Mouse (Mus musculus): ENCODE results near the gene Slc15a3. TPM values are rescaled to one million over a fixed set of nuclear protein-coding genes. Genes with fewer than 3 reads are reported as not detected.

Gene Slc15a3
- total and polyA plus RNA-seq, 3 experiments = not detected

DNA sequence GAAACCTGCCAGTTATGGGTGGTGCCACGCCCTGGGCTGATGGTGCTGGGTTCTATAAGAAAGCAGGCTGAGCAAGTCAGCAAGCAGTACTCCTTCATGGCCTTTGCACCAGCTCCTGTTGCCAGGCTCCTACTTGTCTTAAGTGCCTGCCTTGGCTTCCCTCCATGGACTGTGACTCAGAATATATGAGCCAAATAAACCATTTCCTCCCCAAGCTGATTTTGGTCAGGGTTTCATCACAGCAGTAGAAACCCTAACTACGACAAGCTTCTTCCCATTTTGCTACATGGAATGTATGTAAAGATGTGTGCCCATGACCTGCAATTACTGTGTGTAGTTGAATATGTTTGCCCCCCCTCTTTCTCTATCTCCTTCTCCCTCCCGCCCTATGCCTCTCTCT, 5.9 kb upstream of the Slc15a3 start:
- Histone ChIP-seq H3K79me2 (ENCODE audit: control insufficient read depth, insufficient read depth, low read length, poor library complexity) (no peaks in the 10 kb centered on the region), H3K27me3 (ENCODE audit: control insufficient read depth in 1 of 2, insufficient read depth in 2 of 2, low read length in 2 of 2) (peaks cover 0 to 2% of the 10 kb centered on the region in 2 experiments; a peak in 2 of 4 replicates), H3K9me3 (replicated peaks; ENCODE audit: insufficient read depth, low read length) (no peaks in the 10 kb centered on the region), H3K36me3 (ENCODE audit: control insufficient read depth in 1 of 2, insufficient read depth in 2 of 2, low read length in 2 of 2) (peaks cover 0 to 4% of the 10 kb centered on the region in 2 experiments; a peak in 1 of 4 replicates), H3K4me3 (ENCODE audit: control insufficient read depth in 1 of 2, insufficient read depth in 1 of 2, low read depth in 2 of 2, low read length in 2 of 2) (no peak overlapping the region), H3K9ac (ENCODE audit: control insufficient read depth, low read depth, low read length, poor library complexity, severe bottlenecking) (no peak overlapping the region), H3K4me1 (ENCODE audit: control insufficient read depth in 1 of 2, insufficient read depth in 2 of 2, low read length in 2 of 2) (peaks cover 0 to 9% of the 10 kb centered on the region in 2 experiments; a peak in 2 of 4 replicates), H3K27ac (ENCODE audit: control insufficient read depth, low read depth, low read length) (no peak overlapping the region)
- peak; percentile 55 for DNase-seq (ENCODE audit: low read depth, low spot score)
- no peak for TF ChIP-seq CHD2 (IDR thresholded peaks at IDR 0.05; ENCODE audit: low read length)
- no peak for TF ChIP-seq JUND (IDR thresholded peaks at IDR 0.05; ENCODE audit: low read depth, low read length)
- TF ChIP-seq ZKSCAN1 (IDR thresholded peaks at IDR 0.05; ENCODE audit: low read depth, low read length) = no peak
- no peak for TF ChIP-seq GATA1 (IDR thresholded peaks at IDR 0.05; ENCODE audit: low read depth, low read length)
- no peak for TF ChIP-seq CTCF (IDR thresholded peaks at IDR 0.05 in 2 of 3, conservative IDR thresholded peaks at IDR 0.05 in 1 of 3; ENCODE audit: control insufficient read depth in 1 of 3, insufficient read depth in 1 of 3, low read depth in 2 of 3, low read length in 3 of 3, poor library complexity in 1 of 3, severe bottlenecking in 1 of 3)
- TF ChIP-seq MXI1 (IDR thresholded peaks at IDR 0.05; ENCODE audit: low read depth, low read length) = no peak
- TF ChIP-seq TCF12 (IDR thresholded peaks at IDR 0.05; ENCODE audit: low read depth, low read length) = no peak
- no peak for TF ChIP-seq USF2 (IDR thresholded peaks at IDR 0.05; ENCODE audit: borderline replicate concordance in 1 of 2, insufficient read depth in 1 of 2, low read depth in 1 of 2, low read length in 2 of 2)
- no peak for TF ChIP-seq EP300 (IDR thresholded peaks at IDR 0.05; ENCODE audit: low read depth in 1 of 2, low read length in 2 of 2)
- TF ChIP-seq NELFE (IDR thresholded peaks at IDR 0.05; ENCODE audit: low read depth, low read length) = no peak

DNA sequence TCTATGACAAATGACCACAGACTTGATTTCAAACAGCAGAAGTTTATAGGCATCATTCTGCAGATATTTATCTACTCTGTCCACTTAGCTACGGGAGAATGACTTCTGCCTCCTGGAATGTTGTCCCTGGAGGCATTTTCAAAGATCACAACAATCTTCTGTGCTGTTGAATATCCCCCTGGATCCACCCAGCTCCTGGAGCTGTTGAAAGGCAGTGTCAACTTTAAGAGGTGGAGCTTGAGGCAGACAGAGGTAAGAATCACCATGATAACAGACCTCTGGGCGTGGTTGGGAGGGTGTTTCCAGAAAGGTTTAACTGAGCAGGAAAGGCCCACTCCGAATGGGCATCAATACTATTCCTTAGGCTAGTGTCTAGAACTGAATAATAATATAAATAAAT, 3.9 kb upstream of the Slc15a3 start:
- no peak overlapping the region for H3K9ac ChIP-seq (ENCODE audit: control insufficient read depth, low read depth, low read length, poor library complexity, severe bottlenecking)
- H3K27me3 ChIP-seq (ENCODE audit: control insufficient read depth in 1 of 2, insufficient read depth in 2 of 2, low read length in 2 of 2) = no peaks in the 10 kb centered on the region; a peak in 1 of 4 replicates
- TF ChIP-seq NRF1 (IDR thresholded peaks at IDR 0.05; ENCODE audit: insufficient read depth, low read depth, low read length, poor library complexity, severe bottlenecking) = no peak
- TF ChIP-seq GABPA (IDR thresholded peaks at IDR 0.05; ENCODE audit: low read depth, low read length) = no peak
- no peak for TF ChIP-seq ZKSCAN1 (IDR thresholded peaks at IDR 0.05; ENCODE audit: low read depth, low read length)
- no peak for TF ChIP-seq POLR2AphosphoS5 (IDR thresholded peaks at IDR 0.05; ENCODE audit: borderline replicate concordance, low read depth, low read length)
- TF ChIP-seq RAD21 (IDR thresholded peaks at IDR 0.05; ENCODE audit: low read depth, low read length) = no peak
- no peak for TF ChIP-seq HCFC1 (IDR thresholded peaks at IDR 0.05; ENCODE audit: low read depth, low read length)
- TF ChIP-seq MAX (IDR thresholded peaks at IDR 0.05; ENCODE audit: low read length) = no peak
- no peak for TF ChIP-seq JUND (IDR thresholded peaks at IDR 0.05; ENCODE audit: low read depth, low read length)
- TF ChIP-seq ETS1 (IDR thresholded peaks at IDR 0.05; ENCODE audit: low read depth, low read length) = no peak
- no peak for TF ChIP-seq ZC3H11A (IDR thresholded peaks at IDR 0.05; ENCODE audit: low read depth, low read length)
- TF ChIP-seq MAFK (IDR thresholded peaks at IDR 0.05; ENCODE audit: borderline replicate concordance, low read depth, low read length) = no peak
- TF ChIP-seq ZNF384 (IDR thresholded peaks at IDR 0.05; ENCODE audit: low read depth, low read length) = no peak
- no peak for TF ChIP-seq MYB (IDR thresholded peaks at IDR 0.05; ENCODE audit: low read depth, low read length)
- no peak for TF ChIP-seq GATA1 (IDR thresholded peaks at IDR 0.05; ENCODE audit: low read depth, low read length)
- TF ChIP-seq MXI1 (IDR thresholded peaks at IDR 0.05; ENCODE audit: low read depth, low read length) = no peak
- no peak for TF ChIP-seq TBP (IDR thresholded peaks at IDR 0.05; ENCODE audit: low read depth, low read length)
- no peak for TF ChIP-seq MAZ (IDR thresholded peaks at IDR 0.05; ENCODE audit: low read depth, low read length)
- TF ChIP-seq NELFE (IDR thresholded peaks at IDR 0.05; ENCODE audit: low read depth, low read length) = no peak
- no peak for TF ChIP-seq ELF1 (IDR thresholded peaks at IDR 0.05; ENCODE audit: low read depth, low read length)
- TF ChIP-seq SIN3A (IDR thresholded peaks at IDR 0.05; ENCODE audit: low read length) = no peak

More for the DNA sequence above, 3.9 kb upstream of the Slc15a3 start:
- Histone ChIP-seq H3K27ac (ENCODE audit: control insufficient read depth, low read depth, low read length) (no peak overlapping the region), H3K4me1 (ENCODE audit: control insufficient read depth in 1 of 2, insufficient read depth in 2 of 2, low read length in 2 of 2) (peaks cover 0 to 9% of the 10 kb centered on the region in 2 experiments; a peak in 2 of 4 replicates), H3K4me3 (ENCODE audit: control insufficient read depth in 1 of 2, insufficient read depth in 1 of 2, low read depth in 2 of 2, low read length in 2 of 2) (no peak overlapping the region), H3K9me3 (replicated peaks; ENCODE audit: insufficient read depth, low read length) (no peaks in the 10 kb centered on the region), H3K79me2 (ENCODE audit: control insufficient read depth, insufficient read depth, low read length, poor library complexity) (no peaks in the 10 kb centered on the region), H3K36me3 (ENCODE audit: control insufficient read depth in 1 of 2, insufficient read depth in 2 of 2, low read length in 2 of 2) (peaks cover 0 to 4% of the 10 kb centered on the region in 2 experiments; a peak in 1 of 4 replicates)
- no peak for DNase-seq (ENCODE audit: low read depth, low spot score)
